Mouse (Mus musculus): ENCODE results near the gene Fancf. TPM values are rescaled to one million over a fixed set of nuclear protein-coding genes. Genes with fewer than 3 reads are reported as not detected.
A peak's percentile ranks its signal among the peaks of the same experiment; 100 is the strongest.

The Fancf gene
- polyA plus RNA-seq, 1 experiment from 2014 or later: 2.7 TPM

DNA sequence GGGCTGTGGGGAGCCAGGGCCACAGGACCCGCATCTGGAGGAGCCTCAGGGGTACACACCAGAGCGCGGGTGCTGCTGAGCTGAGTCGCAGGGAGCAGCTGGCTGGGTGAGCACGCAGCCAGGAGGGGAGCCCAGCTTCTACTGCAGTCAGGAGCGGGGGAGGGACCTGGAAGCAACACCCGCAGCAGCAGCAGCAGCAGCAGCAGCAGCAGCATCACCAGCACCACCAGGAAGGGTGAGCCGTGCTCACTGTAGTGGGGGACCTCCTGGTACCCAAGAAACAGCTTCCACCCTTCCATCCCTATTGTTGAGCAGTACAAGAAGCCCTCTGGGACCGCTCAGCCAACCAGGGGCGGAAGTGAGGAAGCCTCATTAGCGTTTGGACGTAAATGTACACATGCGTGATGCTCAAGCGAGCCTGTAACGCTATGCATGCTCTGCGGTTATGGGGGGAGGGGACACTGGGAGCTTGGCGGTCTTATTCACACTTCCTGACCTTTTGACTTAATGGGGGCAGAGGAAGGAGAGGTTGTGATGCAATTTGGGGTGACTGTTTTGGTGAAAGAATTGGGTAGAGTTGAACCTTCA, 17.2 kb upstream of the Fancf start:
- in situ Hi-C loops (cut with MboI; ENCODE audit: low pct_unique_long_range_greater_than_20kb): no loop called here
- CTCF ChIA-PET: interaction anchor here (1.5 kb wide), 1 partner anchor 11 kb away, joined by 3 read pairs; no protein-coding TSS in a partner anchor
- no peak for DNase-seq (ENCODE audit: low read depth, low spot score)
- POLR2A ChIA-PET: interaction anchor here (0.9 kb wide), 1 partner anchor 18 kb away, joined by 3 read pairs; no protein-coding TSS in a partner anchor
- TF ChIP-seq CTCF (IDR thresholded peaks at IDR 0.05): no peak
- no peak for ATAC-seq
- H3K27me3 ChIP-seq: no peaks in the 10 kb centered on the region

- ChIA-PET CTCF (interaction anchor here (1.5 kb wide), 1 partner anchor 11 kb away, joined by 3 read pairs; no protein-coding TSS in a partner anchor), POLR2A (interaction anchor here (0.9 kb wide), 1 partner anchor 18 kb away, joined by 3 read pairs; no protein-coding TSS in a partner anchor)
- ATAC-seq (no peak), DNase-seq (ENCODE audit: low read depth, low spot score) (no peak)
- no peak for TF ChIP-seq CTCF (IDR thresholded peaks at IDR 0.05)
- in situ Hi-C loops (cut with MboI; ENCODE audit: low pct_unique_long_range_greater_than_20kb): no loop called here
- H3K27me3 ChIP-seq: no peaks in the 10 kb centered on the region
Measured at GRCm38 (mm10) chr7:51878730-51879129, 16.7 kb upstream of the Fancf start.

DNA sequence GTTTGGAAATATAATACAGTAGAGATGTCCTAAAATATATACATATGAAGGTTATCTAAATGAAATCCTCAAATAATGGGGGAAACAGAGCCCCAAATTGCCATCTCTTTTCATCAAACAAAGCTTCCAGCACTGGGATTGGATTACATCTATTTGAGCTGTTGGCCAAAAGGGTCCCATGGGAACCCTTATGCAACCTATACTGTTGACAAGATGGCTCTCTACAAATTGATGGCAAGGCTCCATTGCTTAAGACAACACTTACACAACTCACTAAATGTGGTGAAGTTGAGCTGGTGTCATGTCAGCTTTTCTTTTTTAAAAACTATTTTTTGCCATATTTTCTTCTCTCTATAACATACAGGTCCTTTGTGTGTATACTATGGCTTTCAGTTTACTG, 14.2 kb upstream of the Fancf start:
- ATAC-seq (no peak), DNase-seq (ENCODE audit: low read depth, low spot score) (no peak)
- CTCF ChIA-PET: interaction anchor here (1.1 kb wide), 1 partner anchor 10 kb away, joined by 4 read pairs; no protein-coding TSS in a partner anchor
- in situ Hi-C loops (cut with MboI; ENCODE audit: low pct_unique_long_range_greater_than_20kb): no loop called here
- POLR2A ChIA-PET: no interaction called here
- H3K27me3 ChIP-seq: no peaks in the 10 kb centered on the region
- no peak for TF ChIP-seq CTCF (IDR thresholded peaks at IDR 0.05)

DNA sequence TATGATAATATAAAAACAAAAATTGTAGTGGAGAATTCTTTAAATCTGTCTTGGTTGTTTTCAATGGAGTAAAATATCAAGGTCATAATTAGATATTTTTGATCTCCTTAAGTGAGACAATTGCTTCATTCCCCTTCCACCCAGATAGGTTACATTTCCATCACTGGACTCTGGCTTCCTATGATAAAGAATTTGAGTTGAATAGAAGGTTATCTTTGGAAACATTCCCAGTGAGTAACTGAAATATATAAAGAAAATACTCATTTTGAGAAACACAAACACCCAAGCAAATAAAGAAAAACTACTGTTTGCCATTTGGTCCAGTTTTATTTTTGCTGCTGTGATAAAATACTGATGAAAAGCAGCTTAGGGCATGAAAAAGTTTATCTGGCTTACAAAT, 10.5 kb upstream of the Fancf start:
- CTCF ChIA-PET: no interaction called here

GRCm38 (mm10) chr7:51872041-51872440, 10.0 kb upstream of the Fancf start:
- ATAC-seq (no peak), DNase-seq (ENCODE audit: low read depth, low spot score) (no peak)
- TF ChIP-seq CTCF (IDR thresholded peaks at IDR 0.05): no peak
- no peaks in the 10 kb centered on the region for H3K27me3 ChIP-seq
- CTCF ChIA-PET: no interaction called here
- POLR2A ChIA-PET: no interaction called here
- in situ Hi-C loops (cut with MboI; ENCODE audit: low pct_unique_long_range_greater_than_20kb): no loop called here

More for the DNA sequence above, 10.5 kb upstream of the Fancf start:
- H3K27me3 ChIP-seq: no peaks in the 10 kb centered on the region
- in situ Hi-C loops (cut with MboI; ENCODE audit: low pct_unique_long_range_greater_than_20kb): no loop called here
- no peak for DNase-seq (ENCODE audit: low read depth, low spot score)
- no peak for TF ChIP-seq CTCF (IDR thresholded peaks at IDR 0.05)
- ATAC-seq: no peak
- POLR2A ChIA-PET: no interaction called here

DNA sequence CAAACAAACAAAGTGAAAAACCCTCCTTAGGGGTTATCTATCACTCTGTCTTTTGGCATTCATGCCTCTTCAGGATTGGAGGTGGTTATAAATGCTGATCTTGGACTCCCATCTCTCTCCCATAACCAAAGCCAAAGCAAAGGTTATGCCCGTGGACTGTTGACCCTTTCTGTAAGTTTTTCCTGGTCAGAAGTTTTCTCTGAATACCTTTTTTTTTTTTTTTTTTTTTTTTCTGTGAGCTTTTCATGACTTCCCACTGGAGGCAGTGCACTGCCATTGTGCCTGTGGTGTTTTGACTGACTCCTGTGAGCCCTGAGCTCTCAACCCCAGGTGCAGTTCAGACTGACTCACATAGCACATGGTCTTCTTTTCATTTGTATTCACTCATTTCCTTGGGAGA, 5.9 kb upstream of the Fancf start:
- ATAC-seq: no peak
- in situ Hi-C loops (cut with MboI; ENCODE audit: low pct_unique_long_range_greater_than_20kb): no loop called here
- peak; percentile 30 for TF ChIP-seq CTCF (IDR thresholded peaks at IDR 0.05)
- ChIA-PET CTCF (interaction anchor here (1.0 kb wide), 1 partner anchor 11 kb away, joined by 3 read pairs; no protein-coding TSS in a partner anchor), POLR2A (no interaction called here)
- H3K27me3 ChIP-seq: no peaks in the 10 kb centered on the region
- no peak for DNase-seq (ENCODE audit: low read depth, low spot score)

GRCm38 (mm10) chr7:51865336-51865735, 3.3 kb upstream of the Fancf start:
- no peaks in the 10 kb centered on the region for H3K27me3 ChIP-seq
- no peak for TF ChIP-seq CTCF (IDR thresholded peaks at IDR 0.05)
- in situ Hi-C loops (cut with MboI; ENCODE audit: low pct_unique_long_range_greater_than_20kb): no loop called here
- ChIA-PET CTCF (interaction anchor here (1.5 to 5.7 kb wide), 2 partner anchors 10 to 14 kb away, joined by 4 to 18 read pairs; no protein-coding TSS in a partner anchor), POLR2A (no interaction called here)
- ATAC-seq (no peak), DNase-seq (ENCODE audit: low read depth, low spot score) (no peak)

- CTCF ChIA-PET: interaction anchor here (1.1 to 5.7 kb wide), 3 partner anchors 11 to 110 kb away, joined by 4 to 18 read pairs (median 5); no protein-coding TSS in a partner anchor
- H3K27me3 ChIP-seq: no peaks in the 10 kb centered on the region
- DNase-seq (ENCODE audit: low read depth, low spot score) (no peak), ATAC-seq (no peak)
- no peak for TF ChIP-seq CTCF (IDR thresholded peaks at IDR 0.05)
- in situ Hi-C loops (cut with MboI; ENCODE audit: low pct_unique_long_range_greater_than_20kb): no loop called here
- POLR2A ChIA-PET: interaction anchor here (1.2 to 1.6 kb wide), 2 partner anchors 12 to 43 kb away, joined by 3 to 6 read pairs; no protein-coding TSS in a partner anchor
Measured at GRCm38 (mm10) chr7:51862842-51863241, 775 bp upstream of the Fancf start.

- CTCF ChIA-PET: interaction anchor here (0.7 to 5.7 kb wide), 5 partner anchors 10 to 33 kb away, joined by 3 to 18 read pairs (median 3); no protein-coding TSS in a partner anchor
- TF ChIP-seq CTCF (IDR thresholded peaks at IDR 0.05): no peak
- ATAC-seq (peak; percentile 65), DNase-seq (ENCODE audit: low read depth, low spot score) (no peak)
- H3K27me3 ChIP-seq: no peaks in the 10 kb centered on the region
- POLR2A ChIA-PET: interaction anchor here (0.8 to 1.6 kb wide), 4 partner anchors 10 to 18 kb away, joined by 3 to 6 read pairs (median 4); no protein-coding TSS in a partner anchor
- in situ Hi-C loops (cut with MboI; ENCODE audit: low pct_unique_long_range_greater_than_20kb): no loop called here
Measured at GRCm38 (mm10) chr7:51861250-51862096, 594 bp downstream of the Fancf start, which contains the start of gene Gas2. TSS of gene Gas2 (plus strand) at chr7:51862015.

GRCm38 (mm10) chr7:51851890-51852507, 10.1 kb downstream of the Fancf start:
- POLR2A ChIA-PET: interaction anchor here (1.2 kb wide), 1 partner anchor 10 kb away, joined by 6 read pairs; the partner anchor contains the start of genes Fancf and Gas2
- ATAC-seq: no peak
- no peak for TF ChIP-seq CTCF (IDR thresholded peaks at IDR 0.05)
- no peak for DNase-seq (ENCODE audit: low read depth, low spot score)
- CTCF ChIA-PET: interaction anchor here (0.9 to 2.7 kb wide), 3 partner anchors 11 to 138 kb away, joined by 3 to 18 read pairs (median 3); partner anchors contain the start of genes Fancf and Gas2
- no peaks in the 10 kb centered on the region for H3K27me3 ChIP-seq
- in situ Hi-C loops (cut with MboI; ENCODE audit: low pct_unique_long_range_greater_than_20kb): loop anchor here (10.0 kb wide), 1 partner anchor 113 kb away; no protein-coding TSS in a partner anchor
